Mouse (Mus musculus) heart, embryonic 11.5 days (tissue): ENCODE data around the gene Mettl13. TPM values are rescaled to one million over a fixed set of nuclear protein-coding genes. Genes with fewer than 3 reads are reported as not detected.

Experiments used
- ATAC-seq: fragments of 200-750 bp; cut with Nextera tagmentation; replicated peaks from 2 replicates; pipeline ENCODE4 v1.8.0; 2017; ENCODE audit warnings: moderate library complexity; ENCODE audit not compliant: insufficient number of reproducible peaks, low FRiP score, low TSS enrichment
- H3K27ac ChIP-seq: fragments of 300-500 bp; sonication (generic); 2 replicates; pipeline ENCODE4 v1.5.1; 2014; ENCODE audit warnings: mild to moderate bottlenecking, low read depth, low read length
- H3K27me3 ChIP-seq: fragments of 300-500 bp; sonication (generic); 2 replicates; pipeline ENCODE4 v1.6.1; 2014; ENCODE audit warnings: mild to moderate bottlenecking, low read length, mixed read lengths; ENCODE audit not compliant: control insufficient read depth, insufficient read depth
- H3K36me3 ChIP-seq: fragments of 300-500 bp; sonication (generic); 2 replicates; pipeline ENCODE4 v1.6.1; 2014; ENCODE audit warnings: mild to moderate bottlenecking, low read length, moderate library complexity, mixed read lengths; ENCODE audit not compliant: control insufficient read depth, insufficient read depth
- H3K4me1 ChIP-seq: fragments of 300-500 bp; sonication (generic); 2 replicates; pipeline ENCODE4 v1.6.1; 2014; ENCODE audit warnings: low read length; ENCODE audit not compliant: control insufficient read depth, insufficient read depth
- H3K4me2 ChIP-seq: fragments of 300-500 bp; sonication (generic); 2 replicates; pipeline ENCODE4 v1.6.1; 2014; ENCODE audit warnings: mild to moderate bottlenecking, moderate library complexity
- H3K4me3 ChIP-seq: fragments of 300-500 bp; sonication (generic); 2 replicates; pipeline ENCODE4 v1.5.1; 2014; ENCODE audit warnings: low read depth, low read length
- H3K9ac ChIP-seq: fragments of 300-500 bp; sonication (generic); 2 replicates; pipeline ENCODE4 v1.6.1; 2014; ENCODE audit warnings: mild to moderate bottlenecking, low read depth, low read length, moderate library complexity
- H3K9me3 ChIP-seq: fragments of 300-500 bp; sonication (generic); replicated peaks from 2 replicates; pipeline ENCODE4 v1.6.1; 2016; ENCODE audit warnings: low read length; ENCODE audit not compliant: control insufficient read depth
- WGBS: fragments of 180-500 bp; shearing (Covaris S2); extraction: QIAGEN DNeasy Blood & Tissue Kit; methylation state at CpG from one replicate; pipeline ENCODE4 v1.1.7; 2014; ENCODE audit not compliant: insufficient replicate concordance; 5-methylcytosine and 5-hydroxymethylcytosine counted together
- polyA plus RNA-seq: library from polyadenylated mRNA; unstranded; fragments of >200 nt; fragmentation: Nextera tagmentation; extraction: Ambion mirVana; gene quantifications from 2 replicates; pipeline ENCODE4 v1.2.1, GENCODE M21; 2014

Gene Mettl13
- polyA plus RNA-seq: 8.1 and 8.8 TPM in 2 replicates

- ATAC-seq: peak; percentile 98
- Histone ChIP-seq H3K9me3 (no peaks in the 10 kb centered on the region), H3K27me3 (no peaks in the 10 kb centered on the region), H3K36me3 (peaks cover 6% of the 10 kb centered on the region), H3K4me2 (peak within 1 kb of the TSS; percentile 99), H3K9ac (peak within 1 kb of the TSS; percentile 79), H3K4me1 (peaks cover 9% of the 10 kb centered on the region), H3K4me3 (peak within 1 kb of the TSS; percentile 77), H3K27ac (peak within 1 kb of the TSS; percentile 65; the same call in 1 of the 2 replicates)
- WGBS: under 1% methylated on average over 52 of the region's 52 CpGs
Observed at GRCm38 (mm10) chr1:162548016-162548916, at the start of gene Mettl13. TSS of gene Mettl13 (minus strand) at chr1:162548551.

DNA sequence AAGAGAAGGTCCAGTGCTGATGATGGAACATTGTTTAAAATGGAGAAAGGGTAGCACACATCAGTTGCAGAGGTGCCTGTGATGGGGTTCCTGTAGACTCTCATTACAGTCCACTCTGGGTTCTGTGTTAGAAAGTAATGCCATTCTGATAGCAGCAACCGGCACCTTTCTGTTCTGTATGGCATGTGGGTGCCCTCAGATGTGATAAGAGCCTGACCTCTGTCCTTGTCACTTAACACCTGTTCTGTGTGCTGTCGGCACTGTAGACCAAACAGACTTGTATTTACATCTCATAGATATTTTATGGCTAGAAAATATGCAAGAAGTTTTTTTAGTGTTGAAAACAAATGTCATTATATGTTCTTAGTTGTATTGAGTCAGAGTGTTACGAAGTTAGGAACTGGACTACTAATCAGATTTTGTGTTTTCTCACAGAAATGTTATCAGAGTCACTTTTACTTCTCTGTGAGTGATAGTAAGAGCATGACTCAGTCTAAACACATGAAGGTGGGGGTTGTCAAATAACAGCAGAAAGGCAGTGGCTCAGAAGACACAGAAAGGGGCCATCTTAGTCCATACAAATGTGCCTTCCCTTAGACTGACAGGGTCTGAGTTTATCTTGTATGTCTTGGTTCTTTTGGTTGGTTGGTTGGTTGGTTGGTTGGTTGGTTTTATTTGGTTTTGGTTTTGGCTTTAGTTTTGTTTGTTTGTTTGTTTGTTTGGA lies 49.2 kb upstream of the Mettl13 start:
- ATAC-seq: no peak
- 40% methylated on average over 3 of the region's 3 CpGs for WGBS
- Histone ChIP-seq H3K9ac (no peak overlapping the region), H3K4me2 (no peak overlapping the region), H3K4me1 (no peaks in the 10 kb centered on the region), H3K4me3 (no peak overlapping the region), H3K27ac (no peak overlapping the region), H3K36me3 (peaks cover 5% of the 10 kb centered on the region; the same call in 1 of the 2 replicates), H3K27me3 (no peaks in the 10 kb centered on the region), H3K9me3 (no peaks in the 10 kb centered on the region)

GRCm38 (mm10) chr1:162590415-162590997 lies 42.2 kb upstream of the Mettl13 start:
- Histone ChIP-seq H3K4me1 (no peaks in the 10 kb centered on the region), H3K36me3 (no peaks in the 10 kb centered on the region), H3K4me2 (no peak overlapping the region), H3K4me3 (no peak overlapping the region), H3K9ac (no peak overlapping the region), H3K27me3 (no peaks in the 10 kb centered on the region), H3K9me3 (no peaks in the 10 kb centered on the region), H3K27ac (no peak overlapping the region)
- WGBS: 42% methylated on average over 8 of the region's 8 CpGs
- no peak for ATAC-seq

GRCm38 (mm10) chr1:162589443-162589842 lies 41.1 kb upstream of the Mettl13 start:
- Histone ChIP-seq H3K4me1 (no peaks in the 10 kb centered on the region), H3K4me3 (no peak overlapping the region), H3K36me3 (no peaks in the 10 kb centered on the region), H3K27me3 (no peaks in the 10 kb centered on the region), H3K27ac (no peak overlapping the region), H3K9me3 (no peaks in the 10 kb centered on the region), H3K9ac (no peak overlapping the region), H3K4me2 (peak overlapping the region; percentile 14; the same call in 1 of the 2 replicates)
- 4% methylated on average over 9 of the region's 9 CpGs for WGBS
- peak; percentile 63 for ATAC-seq

DNA sequence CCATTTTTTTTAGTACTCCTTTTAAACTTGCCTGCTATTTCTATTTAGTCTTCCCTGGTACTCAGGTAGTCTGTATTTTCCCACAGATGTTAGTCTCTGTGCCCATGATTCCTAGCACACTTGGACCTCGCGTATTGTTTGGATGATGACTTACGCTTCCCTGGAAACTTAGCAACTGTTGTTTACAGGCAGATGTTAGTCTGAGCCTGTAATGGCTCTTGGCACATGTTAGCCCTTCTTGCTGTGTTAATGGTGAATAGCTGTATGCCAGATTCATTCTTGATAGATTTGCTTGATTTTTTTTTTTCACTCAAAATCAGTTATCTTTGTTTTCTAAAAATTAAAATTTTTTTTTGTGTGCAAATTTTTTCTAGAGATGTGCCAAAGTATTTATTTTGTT lies 40.3 kb upstream of the Mettl13 start:
- no peaks in the 10 kb centered on the region for H3K4me1 ChIP-seq
- ATAC-seq: no peak
- no peak overlapping the region for H3K27ac ChIP-seq
- H3K9ac ChIP-seq: no peak overlapping the region
- H3K9me3 ChIP-seq: no peaks in the 10 kb centered on the region
- H3K36me3 ChIP-seq: no peaks in the 10 kb centered on the region
- WGBS: 87% methylated on average over 3 of the region's 3 CpGs
- no peak overlapping the region for H3K4me3 ChIP-seq
- no peak overlapping the region for H3K4me2 ChIP-seq
- no peaks in the 10 kb centered on the region for H3K27me3 ChIP-seq

- no peak for ATAC-seq
- Histone ChIP-seq H3K27ac (no peak overlapping the region), H3K4me2 (no peak overlapping the region), H3K9ac (no peak overlapping the region), H3K4me1 (no peaks in the 10 kb centered on the region), H3K9me3 (no peaks in the 10 kb centered on the region), H3K4me3 (no peak overlapping the region), H3K27me3 (no peaks in the 10 kb centered on the region), H3K36me3 (no peaks in the 10 kb centered on the region)
- WGBS: 77% methylated on average over 4 of the region's 4 CpGs
Observed at GRCm38 (mm10) chr1:162586282-162586681, 37.9 kb upstream of the Mettl13 start.

- Histone ChIP-seq H3K4me2 (no peak overlapping the region), H3K27me3 (no peaks in the 10 kb centered on the region), H3K9me3 (no peaks in the 10 kb centered on the region), H3K4me3 (no peak overlapping the region), H3K36me3 (0 out of 2 replicates have a peak, but pooled peaks cover 2% of the 10 kb centered on the region), H3K4me1 (no peaks in the 10 kb centered on the region), H3K27ac (no peak overlapping the region), H3K9ac (no peak overlapping the region)
- 83% methylated on average over 2 of the region's 2 CpGs for WGBS
- ATAC-seq: no peak
Observed at GRCm38 (mm10) chr1:162582884-162583283, 34.5 kb upstream of the Mettl13 start.

- 93% methylated on average over 3 of the region's 3 CpGs for WGBS
- Histone ChIP-seq H3K4me3 (no peak overlapping the region), H3K36me3 (peaks cover 13% of the 10 kb centered on the region)
Observed at GRCm38 (mm10) chr1:162575098-162575497, 26.7 kb upstream of the Mettl13 start.

More at GRCm38 (mm10) chr1:162575098-162575497, 26.7 kb upstream of the Mettl13 start:
- Histone ChIP-seq H3K4me1 (0 out of 2 replicates have a peak, but pooled peaks cover 3% of the 10 kb centered on the region), H3K9me3 (no peaks in the 10 kb centered on the region; the same call in 1 of the 2 replicates), H3K9ac (no peak overlapping the region), H3K27ac (no peak overlapping the region), H3K27me3 (no peaks in the 10 kb centered on the region), H3K4me2 (no peak overlapping the region)
- no peak for ATAC-seq
